Mouse (Mus musculus) MEL (cell line): ENCODE data around the gene Esrrb. TPM values are rescaled to one million over a fixed set of nuclear protein-coding genes. Genes with fewer than 3 reads are reported as not detected.

Experiments
- DNase-seq: peaks from one replicate; pipeline ENCODE4 v3.0.0; 2011; ENCODE audit warnings: low read depth, low spot score
- H3K27ac ChIP-seq: 2 replicates; pipeline ENCODE4 v1.5.1; 2012; ENCODE audit warnings: low read depth, mild to moderate bottlenecking, control low read depth, low read length, moderate library complexity; ENCODE audit not compliant: control insufficient read depth
- H3K27me3 ChIP-seq, 2 experiments: fragments of 150-350 bp in 1 of 2; sonication (generic) in 1 of 2; 2 replicates each; pipeline ENCODE4 v1.6.1; 2012; ENCODE audit warnings: low read length in 2 of 2, mild to moderate bottlenecking in 2 of 2, improper control_type of control experiment in 1 of 2, moderate library complexity in 1 of 2; ENCODE audit not compliant: insufficient read depth in 2 of 2, control insufficient read depth in 1 of 2
- H3K36me3 ChIP-seq, 2 experiments: 2 replicates each; pipeline ENCODE4 v1.6.1; 2012 to 2014; ENCODE audit warnings: low read length in 2 of 2, improper control_type of control experiment in 1 of 2, inconsistent platforms in 1 of 2, mild to moderate bottlenecking in 1 of 2; ENCODE audit not compliant: insufficient read depth in 2 of 2, control insufficient read depth in 1 of 2
- H3K4me1 ChIP-seq, 2 experiments: fragments of 150-350 bp in 1 of 2; sonication (generic) in 1 of 2; 2 replicates each; pipeline ENCODE4 v1.6.1; 2012; ENCODE audit warnings: low read length in 2 of 2, improper control_type of control experiment in 1 of 2, mild to moderate bottlenecking in 1 of 2; ENCODE audit not compliant: insufficient read depth in 2 of 2, control insufficient read depth in 1 of 2
- H3K4me3 ChIP-seq, 2 experiments: fragments of 150-350 bp in 1 of 2; sonication (generic) in 1 of 2; 2 replicates each; pipeline ENCODE4 v1.5.1; 2012; ENCODE audit warnings: low read depth in 2 of 2, low read length in 2 of 2, mild to moderate bottlenecking in 2 of 2, moderate library complexity in 2 of 2, control low read depth in 1 of 2, improper control_type of control experiment in 1 of 2; ENCODE audit not compliant: control insufficient read depth in 1 of 2, insufficient read depth in 1 of 2
- H3K79me2 ChIP-seq: 2 replicates; pipeline ENCODE4 v1.6.1; 2012; ENCODE audit warnings: mild to moderate bottlenecking, low read length, moderate library complexity; ENCODE audit not compliant: control insufficient read depth, poor library complexity, insufficient read depth
- H3K9ac ChIP-seq: 2 replicates; pipeline ENCODE4 v1.6.1; 2012; ENCODE audit warnings: low read depth, mild to moderate bottlenecking, control low read depth, low read length, moderate library complexity; ENCODE audit not compliant: control insufficient read depth, poor library complexity, severe bottlenecking
- H3K9me3 ChIP-seq: fragments of 150-350 bp; sonication (generic); replicated peaks from 2 replicates; pipeline ENCODE4 v1.6.1; 2012; ENCODE audit warnings: mild to moderate bottlenecking, low read length, improper control_type of control experiment, moderate library complexity; ENCODE audit not compliant: insufficient read depth
- BHLHE40 ChIP-seq: IDR thresholded peaks from 2 replicates; pipeline ENCODE4 v1.6.1; 2012; ENCODE audit warnings: low read depth, mild to moderate bottlenecking, inconsistent platforms, low read length, improper control_type of control experiment, borderline replicate concordance
- CHD1 ChIP-seq: IDR thresholded peaks from 2 replicates; pipeline ENCODE4 v1.6.1; 2012; ENCODE audit warnings: low read depth, mild to moderate bottlenecking, inconsistent platforms, low read length, improper control_type of control experiment
- CTCF ChIP-seq, 3 experiments: IDR thresholded peaks in 2 of 3; conservative IDR thresholded peaks in 1 of 3; 2 replicates each; pipeline ENCODE4 v1.5.1; 2011 to 2012; ENCODE audit warnings: low read length in 3 of 3, low read depth in 2 of 3, mild to moderate bottlenecking in 2 of 3, improper control_type of control experiment in 1 of 3, inconsistent platforms in 1 of 3, mixed read lengths in 1 of 3, moderate library complexity in 1 of 3; ENCODE audit not compliant: control insufficient read depth in 1 of 3, insufficient read depth in 1 of 3, poor library complexity in 1 of 3, severe bottlenecking in 1 of 3
- E2F4 ChIP-seq: IDR thresholded peaks from 2 replicates; pipeline ENCODE4 v1.6.1; 2011; ENCODE audit warnings: low read depth, low read length, improper control_type of control experiment, borderline replicate concordance
- ELF1 ChIP-seq: IDR thresholded peaks from 2 replicates; pipeline ENCODE4 v1.6.1; 2014; ENCODE audit warnings: low read depth, mild to moderate bottlenecking, inconsistent platforms, low read length, improper control_type of control experiment, moderate library complexity
- EP300 ChIP-seq, 2 experiments: IDR thresholded peaks; 2 replicates each; pipeline ENCODE4 v1.6.1; 2011; ENCODE audit warnings: improper control_type of control experiment in 2 of 2, low read length in 2 of 2, low read depth in 1 of 2, mild to moderate bottlenecking in 1 of 2
- GABPA ChIP-seq: IDR thresholded peaks from 2 replicates; pipeline ENCODE4 v1.6.1; 2012; ENCODE audit warnings: low read depth, mild to moderate bottlenecking, inconsistent platforms, low read length, improper control_type of control experiment, moderate library complexity
- GATA1 ChIP-seq: IDR thresholded peaks from 2 replicates; pipeline ENCODE4 v1.6.1; 2011; ENCODE audit warnings: low read depth, low read length, improper control_type of control experiment
- HCFC1 ChIP-seq: IDR thresholded peaks from 2 replicates; pipeline ENCODE4 v1.6.1; 2012; ENCODE audit warnings: low read depth, mild to moderate bottlenecking, inconsistent platforms, low read length, improper control_type of control experiment, moderate library complexity
- JUND ChIP-seq: IDR thresholded peaks from 2 replicates; pipeline ENCODE4 v1.6.1; 2011; ENCODE audit warnings: low read depth, mild to moderate bottlenecking, improper control_type of control experiment, low read length
- MAFK ChIP-seq: IDR thresholded peaks from 2 replicates; pipeline ENCODE4 v1.6.1; 2011; ENCODE audit warnings: low read depth, mild to moderate bottlenecking, low read length, improper control_type of control experiment, borderline replicate concordance
- MAX ChIP-seq: IDR thresholded peaks from 2 replicates; pipeline ENCODE4 v1.6.1; 2011; ENCODE audit warnings: low read length, improper control_type of control experiment
- MAZ ChIP-seq: IDR thresholded peaks from 2 replicates; pipeline ENCODE4 v1.6.1; 2012; ENCODE audit warnings: low read depth, mild to moderate bottlenecking, inconsistent platforms, low read length, improper control_type of control experiment
- MEF2A ChIP-seq: IDR thresholded peaks from 2 replicates; pipeline ENCODE4 v1.6.1; 2014; ENCODE audit warnings: low read depth, mild to moderate bottlenecking, inconsistent platforms, low read length, improper control_type of control experiment; ENCODE audit not compliant: poor library complexity, insufficient replicate concordance, severe bottlenecking; ENCODE audit errors: extremely low read depth
- MYB ChIP-seq: IDR thresholded peaks from 2 replicates; pipeline ENCODE4 v1.6.1; 2011; ENCODE audit warnings: mild to moderate bottlenecking, low read depth, low read length, improper control_type of control experiment
- MYC ChIP-seq: IDR thresholded peaks from 2 replicates; pipeline ENCODE4 v1.6.1; 2011; ENCODE audit warnings: low read depth, mild to moderate bottlenecking, low read length, improper control_type of control experiment, moderate library complexity
- NELFE ChIP-seq: IDR thresholded peaks from 2 replicates; pipeline ENCODE4 v1.6.1; 2011; ENCODE audit warnings: low read depth, low read length, improper control_type of control experiment
- POLR2AphosphoS2 ChIP-seq: IDR thresholded peaks from 2 replicates; pipeline ENCODE4 v1.6.1; 2011; ENCODE audit warnings: low read length, improper control_type of control experiment
- POLR2AphosphoS5 ChIP-seq: IDR thresholded peaks from 2 replicates; pipeline ENCODE4 v1.6.1; 2012; ENCODE audit warnings: low read depth, borderline replicate concordance, mild to moderate bottlenecking, inconsistent platforms, low read length, moderate library complexity, mixed read lengths
- RCOR1 ChIP-seq: IDR thresholded peaks from 2 replicates; pipeline ENCODE4 v1.6.1; 2012; ENCODE audit warnings: low read depth, mild to moderate bottlenecking, inconsistent platforms, low read length, improper control_type of control experiment
- SIN3A ChIP-seq: IDR thresholded peaks from 2 replicates; pipeline ENCODE4 v1.6.1; 2012; ENCODE audit warnings: low read length, improper control_type of control experiment, inconsistent platforms
- TAL1 ChIP-seq: IDR thresholded peaks from 2 replicates; pipeline ENCODE4 v1.6.1; 2012; ENCODE audit warnings: mild to moderate bottlenecking, inconsistent platforms, low read length, moderate library complexity, mixed read lengths
- TBP ChIP-seq: IDR thresholded peaks from 2 replicates; pipeline ENCODE4 v1.8.0; 2011; ENCODE audit warnings: low read depth, low read length, improper control_type of control experiment
- UBTF ChIP-seq: IDR thresholded peaks from 2 replicates; pipeline ENCODE4 v1.6.1; 2012; ENCODE audit warnings: low read depth, mild to moderate bottlenecking, inconsistent platforms, low read length, improper control_type of control experiment, moderate library complexity, borderline replicate concordance; ENCODE audit not compliant: insufficient read depth
- USF1 ChIP-seq: IDR thresholded peaks from 2 replicates; pipeline ENCODE4 v1.6.1; 2014; ENCODE audit warnings: low read depth, mild to moderate bottlenecking, inconsistent platforms, low read length, improper control_type of control experiment, moderate library complexity
- USF2 ChIP-seq, 2 experiments: IDR thresholded peaks; 2 replicates each; pipeline ENCODE4 v1.6.1; 2011 to 2012; ENCODE audit warnings: improper control_type of control experiment in 2 of 2, low read length in 2 of 2, borderline replicate concordance in 1 of 2, inconsistent platforms in 1 of 2, low read depth in 1 of 2, mild to moderate bottlenecking in 1 of 2; ENCODE audit not compliant: insufficient read depth in 1 of 2
- ZMIZ1 ChIP-seq: IDR thresholded peaks from 2 replicates; pipeline ENCODE4 v1.6.1; 2012; ENCODE audit warnings: low read depth, mild to moderate bottlenecking, inconsistent platforms, low read length, improper control_type of control experiment, moderate library complexity
- ZNF384 ChIP-seq: IDR thresholded peaks from 2 replicates; pipeline ENCODE4 v1.6.1; 2012; ENCODE audit warnings: low read depth, mild to moderate bottlenecking, inconsistent platforms, low read length, improper control_type of control experiment
- polyA plus RNA-seq, 2 experiments: library from polyadenylated mRNA; stranded (reverse) in 1 of 2; unstranded in 1 of 2; fragments of >175 nt in 1 of 2; fragments of >200 nt in 1 of 2; gene quantifications; 2 replicates each; pipeline versions ENCODE4 v1.2.1 to v1.2.4; 2012; ENCODE audit warnings: low replicate concordance in 2 of 2, low read depth in 1 of 2; ENCODE audit not compliant: insufficient read length in 2 of 2, insufficient read depth in 1 of 2, missing spikeins in 1 of 2
- total RNA-seq: library from RNA; depleted of rRNA; stranded (reverse); fragments of 300-350 nt; gene quantifications from 2 replicates; pipeline ENCODE4 v1.2.3, GENCODE M21; 2012

Gene Esrrb
- total and polyA plus RNA-seq, 3 experiments = not detected

- H3K79me2 ChIP-seq = no peaks in the 10 kb centered on the region
- no peaks in the 10 kb centered on the region for H3K36me3 ChIP-seq
- no peaks in the 10 kb centered on the region for H3K27me3 ChIP-seq
- no peak overlapping the region for H3K27ac ChIP-seq
- TF ChIP-seq BHLHE40 (no peak), MAZ (no peak), E2F4 (no peak), MEF2A (no peak), MYC (no peak), POLR2AphosphoS5 (no peak), MAX (no peak), NELFE (no peak), POLR2AphosphoS2 (no peak), GATA1 (no peak), TBP (no peak), USF2 (IDR thresholded peaks at IDR 0.05; ENCODE audit: borderline replicate concordance in 1 of 2, insufficient read depth in 1 of 2, low read depth in 1 of 2, low read length in 2 of 2) (no peak), JUND (no peak)
- no peak for DNase-seq
- no peaks in the 10 kb centered on the region for H3K4me1 ChIP-seq
- no peaks in the 10 kb centered on the region for H3K9me3 ChIP-seq
- H3K9ac ChIP-seq = no peak overlapping the region
- no peak overlapping the region for H3K4me3 ChIP-seq
These were observed 40.3 kb upstream of the Esrrb start for GRCm38 (mm10) chr12:86320629-86321028.

- H3K27me3 ChIP-seq = no peaks in the 10 kb centered on the region
- DNase-seq = no peak
- H3K27ac ChIP-seq = no peak overlapping the region
- H3K9me3 ChIP-seq = no peaks in the 10 kb centered on the region
- no peak overlapping the region for H3K9ac ChIP-seq
- no peaks in the 10 kb centered on the region for H3K79me2 ChIP-seq
- no peaks in the 10 kb centered on the region for H3K4me1 ChIP-seq
- no peaks in the 10 kb centered on the region for H3K36me3 ChIP-seq
- no peak overlapping the region for H3K4me3 ChIP-seq
- no peak for TF ChIP-seq BHLHE40
- no peak for TF ChIP-seq TAL1
- no peak for TF ChIP-seq CHD1
- no peak for TF ChIP-seq MAFK
- TF ChIP-seq ELF1 = no peak
- TF ChIP-seq MAZ = no peak
- no peak for TF ChIP-seq GABPA
- TF ChIP-seq ZNF384 = no peak
- no peak for TF ChIP-seq SIN3A
- no peak for TF ChIP-seq EP300 (IDR thresholded peaks at IDR 0.05; ENCODE audit: low read depth in 1 of 2, low read length in 2 of 2)
- no peak for TF ChIP-seq USF1
- TF ChIP-seq RCOR1 = no peak
- TF ChIP-seq MYB = no peak
- TF ChIP-seq CTCF (IDR thresholded peaks at IDR 0.05 in 2 of 3, conservative IDR thresholded peaks at IDR 0.05 in 1 of 3; ENCODE audit: control insufficient read depth in 1 of 3, insufficient read depth in 1 of 3, low read depth in 2 of 3, low read length in 3 of 3, poor library complexity in 1 of 3, severe bottlenecking in 1 of 3) = no peak
- no peak for TF ChIP-seq UBTF
- TF ChIP-seq HCFC1 = no peak
- TF ChIP-seq ZMIZ1 = no peak
- no peak for TF ChIP-seq USF2 (IDR thresholded peaks at IDR 0.05; ENCODE audit: borderline replicate concordance in 1 of 2, insufficient read depth in 1 of 2, low read depth in 1 of 2, low read length in 2 of 2)
- TF ChIP-seq NELFE = no peak
These were observed 36.6 kb upstream of the Esrrb start for GRCm38 (mm10) chr12:86324297-86324696.
